Mouse (Mus musculus) thymus, postnatal 36 days (tissue): ENCODE data around the gene Ppp2ca.
"Not testable (repeated sequence)": the region's sequence is repeated elsewhere in the genome, so short reads cannot be mapped to it uniquely, and the experiment has no call there.

Experiments used
- DNase-seq, 2 experiments: peaks; one replicate each; pipeline ENCODE4 v3.0.0; 2022; ENCODE audit warnings: mixed read lengths in 2 of 2

Ppp2ca gene

DNA sequence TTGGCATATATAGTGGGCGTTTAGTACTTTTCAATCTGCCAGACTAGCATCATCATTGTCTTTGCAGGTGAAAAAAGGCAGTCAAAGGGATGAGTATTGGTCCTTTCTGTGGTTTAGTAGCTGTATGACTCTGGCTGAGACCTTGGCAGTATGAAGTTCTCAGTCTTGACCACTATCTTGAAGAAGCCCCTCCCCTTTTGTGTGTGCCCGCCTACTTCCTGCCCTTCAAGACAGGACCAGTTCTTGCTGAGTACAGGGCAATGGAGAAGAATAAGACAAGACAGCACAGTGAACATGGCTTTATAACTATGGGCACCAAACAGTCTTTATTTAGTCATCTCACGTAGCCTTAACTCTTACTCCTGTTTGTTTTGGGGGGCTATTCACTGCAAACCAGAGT lies 1.5 kb upstream of the Ppp2ca start:
- DNase-seq, result no peak

GRCm38 (mm10) chr11:52097596-52097995 lies 885 bp upstream of the Ppp2ca start:
- DNase-seq, result no peak

GRCm38 (mm10) chr11:52099031-52099761 lies 715 bp downstream of the Ppp2ca start:
- peak; percentile 76 to 83 for DNase-seq

- DNase-seq, result no peak
These were observed 1.3 kb downstream of the Ppp2ca start for GRCm38 (mm10) chr11:52099771-52100219.

DNA sequence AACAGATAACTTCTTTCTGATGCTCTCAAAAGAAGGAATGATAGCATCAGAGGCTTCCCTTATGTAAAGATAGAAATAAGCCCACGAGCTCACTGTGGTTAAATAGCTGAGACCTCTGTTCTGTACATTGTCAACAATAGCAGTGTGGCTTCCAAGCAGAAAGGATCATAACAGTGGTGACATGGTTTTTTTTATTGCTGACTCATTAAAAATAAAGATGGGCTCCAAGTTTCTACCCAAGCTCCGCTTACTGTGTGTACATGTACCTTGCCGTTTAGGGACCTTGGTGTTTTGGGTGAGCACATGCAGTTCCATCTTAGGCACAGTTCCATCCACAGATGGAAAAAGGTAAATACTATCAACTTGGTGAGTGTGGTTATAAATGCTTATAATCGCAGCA lies 4.5 kb downstream of the Ppp2ca start:
- no peak for DNase-seq

- no peak for DNase-seq
These were observed 7.0 kb downstream of the Ppp2ca start for GRCm38 (mm10) chr11:52105503-52105902.

- no peak for DNase-seq
These were observed 7.6 kb downstream of the Ppp2ca start for GRCm38 (mm10) chr11:52106037-52106436.

GRCm38 (mm10) chr11:52106438-52106837 lies 8.0 kb downstream of the Ppp2ca start:
- no peak for DNase-seq

- no peak for DNase-seq
These were observed 10.3 kb downstream of the Ppp2ca start for GRCm38 (mm10) chr11:52108796-52109195.

DNA sequence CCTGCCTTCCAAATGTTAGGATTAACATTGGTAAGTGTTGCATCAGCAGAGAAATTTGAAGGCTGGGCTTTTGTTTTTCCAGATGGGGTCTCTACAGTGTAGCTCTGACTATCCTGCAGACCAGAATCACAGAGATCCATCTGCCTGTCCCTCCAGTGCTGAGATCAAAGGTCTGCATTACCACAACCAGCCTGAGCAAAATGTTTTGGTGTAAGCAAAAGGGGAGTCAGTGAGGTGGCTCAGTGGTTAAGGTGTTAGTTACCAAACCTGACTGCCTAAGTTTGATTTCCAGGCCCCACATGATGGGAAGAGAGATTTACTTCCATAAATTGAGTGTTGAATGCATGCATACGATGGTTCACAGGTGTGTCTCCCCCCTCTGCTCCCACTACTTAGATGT lies 10.9 kb downstream of the Ppp2ca start:
- DNase-seq, result no peak

GRCm38 (mm10) chr11:52115479-52115878 lies 17.0 kb downstream of the Ppp2ca start:
- DNase-seq, result no peak

- not testable (repeated sequence) for DNase-seq
These were observed 17.6 kb downstream of the Ppp2ca start for GRCm38 (mm10) chr11:52116117-52116516.

DNA sequence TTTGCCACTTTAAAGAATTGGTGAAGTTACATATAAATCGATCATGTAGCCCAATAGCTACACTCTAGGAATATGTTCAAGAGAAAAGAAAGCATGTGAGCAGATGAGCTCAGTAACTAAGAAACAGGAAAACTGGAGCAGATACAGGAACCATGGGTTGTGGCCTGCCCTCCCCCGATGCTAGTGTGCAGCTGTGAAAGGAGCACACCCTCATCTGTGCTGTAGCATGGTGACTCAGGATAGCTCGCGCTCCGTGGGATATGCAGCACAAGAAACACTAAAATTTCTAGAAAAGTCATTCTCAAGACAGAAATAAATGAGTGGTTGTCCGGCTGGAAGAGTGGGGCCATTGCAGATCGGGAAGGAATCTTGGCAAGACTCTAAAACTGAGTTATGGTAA lies 18.7 kb downstream of the Ppp2ca start:
- DNase-seq, result no peak

DNA sequence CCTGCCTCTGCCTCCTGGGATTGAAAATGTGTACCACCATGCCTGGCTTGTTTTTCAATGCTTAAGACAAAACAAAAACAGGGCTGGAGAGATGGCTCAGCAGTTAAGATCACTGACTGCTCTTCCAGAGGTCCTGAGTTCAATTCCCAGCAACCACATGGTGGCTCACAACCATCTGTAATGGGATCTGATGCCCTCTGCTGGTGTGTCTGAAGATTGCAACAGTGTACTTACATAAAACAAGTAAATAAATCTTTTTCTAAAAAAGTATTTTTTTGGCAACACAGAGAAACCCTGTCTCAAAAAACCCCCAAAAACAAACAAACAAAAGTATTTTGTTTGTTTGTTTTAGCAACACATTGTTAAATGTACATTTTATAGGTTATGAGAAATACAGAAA lies 21.9 kb downstream of the Ppp2ca start:
- DNase-seq, result not testable (repeated sequence)

GRCm38 (mm10) chr11:52122045-52122444 lies 23.6 kb downstream of the Ppp2ca start:
- DNase-seq, result no peak

DNA sequence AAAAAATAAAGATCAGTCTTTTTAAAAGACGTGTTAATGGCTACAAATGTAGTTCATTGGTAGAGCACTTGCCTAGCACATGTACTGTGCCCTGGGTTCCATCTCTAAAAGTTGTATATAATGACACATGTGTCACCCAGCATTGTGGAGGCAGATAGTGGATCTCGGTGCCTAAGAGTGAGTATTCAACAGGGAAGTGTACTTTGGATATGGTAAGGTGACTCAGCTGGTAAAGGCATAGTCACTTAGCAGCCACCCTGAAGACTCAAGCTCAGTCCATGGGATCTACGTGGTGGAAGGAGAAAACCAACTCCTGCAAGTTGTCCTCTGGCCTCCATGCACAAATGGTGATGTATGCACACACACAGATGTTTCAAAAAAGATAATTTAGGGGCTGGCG lies 26.0 kb downstream of the Ppp2ca start:
- no peak for DNase-seq

DNA sequence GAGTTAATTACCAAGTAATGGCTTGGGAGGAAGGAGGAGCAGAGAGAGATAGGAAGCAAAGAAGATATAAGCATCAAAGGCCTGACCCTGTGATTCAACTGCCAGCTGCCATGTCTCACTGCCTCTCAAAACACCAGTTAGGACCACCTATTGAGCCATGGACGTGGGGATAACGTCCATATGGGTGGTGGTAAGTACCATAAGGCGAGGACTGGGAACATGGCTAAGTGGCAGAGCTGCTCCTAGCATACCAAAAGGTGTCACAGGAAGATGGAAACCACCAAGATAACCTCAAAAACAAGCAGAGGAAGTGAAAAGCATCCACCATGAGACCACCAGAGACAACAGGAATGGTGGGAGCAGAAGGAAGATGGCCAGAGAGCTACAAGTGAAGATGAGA lies 28.7 kb downstream of the Ppp2ca start:
- no peak for DNase-seq

- no peak for DNase-seq
These were observed 29.3 kb downstream of the Ppp2ca start for GRCm38 (mm10) chr11:52127760-52128159.

DNA sequence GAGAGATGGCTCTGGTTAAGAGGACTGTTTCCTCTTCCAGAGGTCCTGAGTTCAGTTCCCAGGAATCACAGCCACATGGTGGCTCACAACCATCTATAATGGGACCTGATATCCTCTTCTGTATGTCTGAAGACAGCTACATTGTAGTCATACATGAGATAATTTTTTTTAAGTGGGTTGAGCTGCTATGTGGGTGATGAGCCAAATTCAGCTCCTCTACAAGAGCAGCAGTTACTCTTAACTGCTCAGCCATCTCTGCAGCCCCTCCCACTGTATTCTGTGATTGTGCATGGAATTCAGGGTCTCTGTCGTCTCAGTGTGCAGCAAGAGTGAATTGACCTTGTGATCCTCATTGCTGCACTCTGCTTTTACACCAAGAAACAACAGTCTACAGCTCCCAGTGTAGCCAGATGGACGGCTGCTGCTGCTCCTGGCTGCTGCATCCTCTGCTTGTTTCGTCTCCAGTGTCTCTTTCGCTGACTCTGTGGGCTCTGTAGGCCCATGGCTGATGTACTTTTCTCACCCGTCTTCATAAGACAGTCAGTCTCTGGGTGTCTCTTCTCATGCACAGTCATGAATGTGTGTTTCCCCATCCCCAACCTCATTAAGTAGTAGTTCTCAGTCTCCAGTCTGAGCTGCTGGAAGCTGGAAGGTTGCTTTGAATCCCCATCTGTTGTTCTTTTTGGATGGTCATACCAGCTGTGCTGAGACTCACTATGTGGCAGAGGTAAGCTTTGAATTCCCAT lies 30.0 kb downstream of the Ppp2ca start:
- DNase-seq, result no peak

DNA sequence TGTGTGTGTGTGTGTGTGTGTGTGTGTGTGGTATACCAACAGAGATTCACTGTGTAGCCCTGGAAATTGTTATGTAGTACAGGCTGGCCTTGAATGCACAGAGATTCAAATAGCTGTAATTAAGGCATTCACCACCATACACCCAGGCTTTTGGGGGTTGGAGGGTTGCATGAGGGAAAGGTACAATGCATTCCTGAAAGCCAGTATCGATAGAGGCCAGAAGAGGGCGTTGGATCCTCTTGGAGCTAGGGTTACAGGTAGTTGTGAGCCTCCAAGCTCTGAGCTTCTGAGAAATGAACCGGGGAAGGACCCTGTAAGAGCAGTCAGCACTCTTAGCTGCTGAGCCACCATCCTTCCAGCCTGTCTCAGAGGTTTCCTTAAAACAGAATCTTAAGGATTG lies 30.7 kb downstream of the Ppp2ca start:
- DNase-seq, result peak in 1 of 2 experiments; percentile 13

- DNase-seq, result no peak
These were observed 31.4 kb downstream of the Ppp2ca start for GRCm38 (mm10) chr11:52129621-52130450.

DNA sequence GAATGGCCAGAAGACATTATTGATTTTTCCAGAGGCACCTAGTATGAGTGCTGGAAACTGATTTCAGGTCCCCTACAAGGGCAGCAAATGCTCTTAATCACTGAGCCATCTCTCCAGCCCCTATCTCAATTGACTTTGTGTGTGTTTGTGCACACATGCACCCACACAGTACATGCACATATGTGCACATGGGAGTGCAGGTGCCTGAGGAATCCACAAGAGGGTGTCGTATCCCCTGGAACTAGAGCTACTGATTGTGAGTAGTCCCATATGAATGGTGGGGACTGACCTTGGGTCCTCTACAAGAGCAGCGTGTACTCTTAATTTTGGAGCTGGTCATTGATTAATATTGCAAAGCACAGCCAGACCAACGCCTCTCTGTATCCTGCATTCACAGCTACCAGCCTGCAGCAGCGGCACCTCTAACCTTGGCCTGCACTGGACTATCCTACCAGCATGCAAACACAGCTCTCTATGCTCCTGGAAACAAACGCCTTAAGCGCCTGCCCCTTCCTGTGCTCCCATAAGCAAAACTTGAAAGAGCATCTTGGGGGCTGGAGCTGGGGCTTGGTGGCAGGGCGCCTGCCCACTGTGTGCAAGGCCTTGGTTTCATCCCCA lies 32.1 kb downstream of the Ppp2ca start:
- peak; percentile 16 to 26 for DNase-seq

DNA sequence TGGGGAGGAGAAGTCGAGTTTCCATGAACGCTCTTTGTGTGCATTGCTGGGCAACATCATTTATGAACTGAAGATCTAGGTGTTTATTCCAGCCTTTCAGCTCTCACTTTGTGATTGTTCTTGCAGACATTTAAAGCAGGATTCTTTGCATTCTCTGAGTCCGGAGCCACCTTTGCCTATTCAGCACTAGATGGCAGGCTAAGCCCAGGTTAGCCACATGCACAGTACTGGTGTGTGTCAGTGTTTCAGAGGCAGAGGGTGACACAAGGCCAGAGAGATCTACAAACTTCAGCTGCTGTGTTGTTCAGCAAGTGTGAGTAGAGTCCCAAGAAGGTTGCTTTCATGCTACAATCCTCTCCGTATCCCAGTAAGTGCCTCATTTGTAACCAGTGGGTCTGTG lies 45.2 kb downstream of the Ppp2ca start:
- DNase-seq, result peak in 1 of 2 experiments; percentile 35
